Mouse (Mus musculus): ENCODE measurements around the gene Acsm1. TPM values are rescaled to one million over a fixed set of nuclear protein-coding genes. Genes with fewer than 3 reads are reported as not detected.

The Acsm1 gene
- polyA plus RNA-seq, 1 experiment from 2014 or later = not detected

DNA sequence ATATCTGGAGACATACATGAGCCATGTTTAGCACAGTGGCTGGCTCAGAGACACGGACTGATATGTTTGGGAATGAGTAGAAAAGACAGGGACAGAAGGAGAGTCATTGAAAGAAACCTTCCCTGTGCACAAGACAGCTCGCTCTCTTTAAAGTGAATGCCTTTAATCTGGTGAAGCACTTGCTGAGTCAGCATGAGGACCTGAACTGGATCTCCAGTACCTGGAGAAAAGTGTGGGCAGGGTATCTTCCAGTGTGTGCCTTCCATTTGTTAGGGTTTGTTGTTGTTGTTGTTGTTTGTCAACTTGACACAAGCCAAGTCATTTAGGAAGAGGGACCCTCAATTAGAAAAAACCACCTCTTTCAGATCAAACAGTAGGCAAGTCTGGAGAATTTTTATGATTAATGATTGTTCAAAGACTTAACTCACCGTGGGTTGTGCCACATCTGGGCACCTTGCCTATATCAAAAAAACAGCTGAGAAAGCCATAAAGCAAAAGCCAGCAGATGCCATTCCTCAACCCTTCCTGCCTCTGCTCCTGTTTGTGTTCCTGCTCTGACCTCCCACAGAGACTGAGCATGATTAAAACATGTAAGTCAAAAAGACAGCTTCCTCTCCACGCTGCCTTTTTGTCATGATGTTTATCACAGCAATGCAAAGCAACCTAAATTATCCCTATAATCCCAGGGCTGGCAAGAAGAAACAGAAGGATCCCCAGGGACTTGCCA lies 11.5 kb downstream of the Acsm1 start:
- Histone ChIP-seq H3K27me3 (ENCODE audit: control insufficient read depth, insufficient read depth, low read length) (no peaks in the 10 kb centered on the region), H3K27ac (replicated peaks in 1 of 2; ENCODE audit: control insufficient read depth in 1 of 2, insufficient read depth in 1 of 2, low read depth in 2 of 2, low read length in 2 of 2) (no peak overlapping the region), H3K4me2 (ENCODE audit: low read length) (no peak overlapping the region), H3K9me3 (ENCODE audit: control insufficient read depth, low read length) (no peaks in the 10 kb centered on the region), H3K4me1 (ENCODE audit: control insufficient read depth in 2 of 2, insufficient read depth in 2 of 2, low read length in 2 of 2) (no peaks in the 10 kb centered on the region), H3K4me3 (ENCODE audit: control insufficient read depth in 1 of 2, insufficient read depth in 1 of 2, low read depth in 1 of 2, low read length in 2 of 2) (no peak overlapping the region), H3K9ac (ENCODE audit: low read length) (no peak overlapping the region), H3K36me3 (ENCODE audit: control insufficient read depth, insufficient read depth, low read length) (no peaks in the 10 kb centered on the region)
- ATAC-seq (ENCODE audit: insufficient number of reproducible peaks, insufficient read depth, low FRiP score, low read depth) = no peak
- 56% methylated on average over 4 of the region's 4 CpGs for WGBS

DNA sequence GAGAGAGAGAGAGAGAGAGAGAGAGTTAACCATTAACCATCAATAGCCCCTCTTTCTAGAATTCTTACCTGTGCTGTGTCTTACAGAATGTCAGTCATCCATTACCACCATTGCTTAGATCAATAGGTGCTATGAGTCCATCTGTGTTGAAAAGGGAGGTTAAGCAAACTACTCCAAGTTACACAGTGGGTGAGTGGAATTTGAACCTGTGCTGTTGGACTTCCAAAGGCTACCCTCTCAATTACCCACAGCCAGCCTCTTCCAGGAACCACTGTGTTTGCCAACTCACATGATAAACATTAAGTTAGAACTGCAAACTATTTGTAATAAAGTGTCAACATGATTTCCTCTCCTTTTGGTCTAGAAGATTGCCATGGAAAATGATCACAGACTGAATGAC lies 13.3 kb downstream of the Acsm1 start:
- H3K4me2 ChIP-seq (ENCODE audit: low read length) = no peak overlapping the region
- no peak overlapping the region for H3K4me3 ChIP-seq (ENCODE audit: control insufficient read depth in 1 of 2, insufficient read depth in 1 of 2, low read depth in 1 of 2, low read length in 2 of 2)
- ATAC-seq (ENCODE audit: insufficient number of reproducible peaks, insufficient read depth, low FRiP score, low read depth) = no peak
- H3K27ac ChIP-seq (replicated peaks in 1 of 2; ENCODE audit: control insufficient read depth in 1 of 2, insufficient read depth in 1 of 2, low read depth in 2 of 2, low read length in 2 of 2) = no peak overlapping the region
- no peaks in the 10 kb centered on the region for H3K27me3 ChIP-seq (ENCODE audit: control insufficient read depth, insufficient read depth, low read length)
- H3K36me3 ChIP-seq (ENCODE audit: control insufficient read depth, insufficient read depth, low read length) = no peaks in the 10 kb centered on the region
- no peak overlapping the region for H3K9ac ChIP-seq (ENCODE audit: low read length)
- no peaks in the 10 kb centered on the region for H3K4me1 ChIP-seq (ENCODE audit: control insufficient read depth in 2 of 2, insufficient read depth in 2 of 2, low read length in 2 of 2)
- H3K9me3 ChIP-seq (ENCODE audit: control insufficient read depth, low read length) = no peaks in the 10 kb centered on the region

DNA sequence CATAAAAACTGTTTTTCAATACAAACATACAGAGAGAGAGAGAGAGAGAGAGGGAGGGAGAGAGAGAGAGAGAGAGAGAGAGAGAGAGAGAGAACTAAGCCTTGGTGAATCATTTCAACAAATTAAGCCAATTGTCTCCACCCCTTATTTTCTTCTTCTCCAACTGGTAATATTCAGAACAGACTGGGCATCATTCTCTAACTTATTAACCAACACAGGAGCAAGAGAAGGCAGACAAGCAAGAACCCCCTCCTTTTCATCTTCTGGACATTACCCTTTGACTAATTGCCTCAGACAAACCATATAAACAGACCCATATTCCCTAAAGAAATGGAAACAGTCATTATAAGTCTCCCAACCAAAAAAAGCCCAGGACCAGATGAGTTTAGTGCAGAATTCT lies 31.9 kb downstream of the Acsm1 start:
- H3K27ac ChIP-seq (replicated peaks in 1 of 2; ENCODE audit: control insufficient read depth in 1 of 2, insufficient read depth in 1 of 2, low read depth in 2 of 2, low read length in 2 of 2) = no peak overlapping the region
- no peaks in the 10 kb centered on the region for H3K27me3 ChIP-seq (ENCODE audit: control insufficient read depth, insufficient read depth, low read length)
- ATAC-seq (ENCODE audit: insufficient number of reproducible peaks, insufficient read depth, low FRiP score, low read depth) = no peak
- no peaks in the 10 kb centered on the region for H3K9me3 ChIP-seq (ENCODE audit: control insufficient read depth, low read length)
- no peak overlapping the region for H3K4me3 ChIP-seq (ENCODE audit: control insufficient read depth in 1 of 2, insufficient read depth in 1 of 2, low read depth in 1 of 2, low read length in 2 of 2)
- H3K9ac ChIP-seq (ENCODE audit: low read length) = no peak overlapping the region
- no peaks in the 10 kb centered on the region for H3K4me1 ChIP-seq (ENCODE audit: control insufficient read depth in 2 of 2, insufficient read depth in 2 of 2, low read length in 2 of 2)
- H3K4me2 ChIP-seq (ENCODE audit: low read length) = no peak overlapping the region
- H3K36me3 ChIP-seq (ENCODE audit: control insufficient read depth, insufficient read depth, low read length) = no peaks in the 10 kb centered on the region

DNA sequence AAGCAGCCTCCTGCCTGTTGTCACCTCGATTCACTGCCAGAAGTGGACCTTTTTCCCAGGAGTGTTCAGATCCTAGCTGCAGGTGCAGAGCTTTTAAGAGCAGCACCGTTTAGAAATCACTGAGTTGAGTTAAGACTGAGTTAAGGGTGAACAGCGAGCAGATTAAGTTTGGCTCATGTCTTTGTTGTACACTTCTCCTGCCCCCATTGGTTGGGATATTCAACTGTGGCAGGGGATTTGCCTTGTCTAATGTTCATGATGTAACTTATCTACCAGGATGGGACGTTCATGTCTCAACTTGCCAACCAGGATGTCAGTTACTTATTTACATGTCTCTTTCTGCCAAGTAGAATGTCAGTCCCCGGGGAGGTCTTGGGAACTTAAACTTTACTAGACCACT lies 35.5 kb downstream of the Acsm1 start:
- Histone ChIP-seq H3K4me3 (ENCODE audit: control insufficient read depth in 1 of 2, insufficient read depth in 1 of 2, low read depth in 1 of 2, low read length in 2 of 2) (no peak overlapping the region), H3K9me3 (ENCODE audit: control insufficient read depth, low read length) (no peaks in the 10 kb centered on the region), H3K27ac (replicated peaks in 1 of 2; ENCODE audit: control insufficient read depth in 1 of 2, insufficient read depth in 1 of 2, low read depth in 2 of 2, low read length in 2 of 2) (no peak overlapping the region), H3K27me3 (ENCODE audit: control insufficient read depth, insufficient read depth, low read length) (no peaks in the 10 kb centered on the region), H3K4me2 (ENCODE audit: low read length) (no peak overlapping the region), H3K36me3 (ENCODE audit: control insufficient read depth, insufficient read depth, low read length) (no peaks in the 10 kb centered on the region), H3K9ac (ENCODE audit: low read length) (no peak overlapping the region), H3K4me1 (ENCODE audit: control insufficient read depth in 2 of 2, insufficient read depth in 2 of 2, low read length in 2 of 2) (no peaks in the 10 kb centered on the region)
- no peak for ATAC-seq (ENCODE audit: insufficient number of reproducible peaks, insufficient read depth, low FRiP score, low read depth)
- WGBS = 67% methylated on average over 5 of the region's 5 CpGs

DNA sequence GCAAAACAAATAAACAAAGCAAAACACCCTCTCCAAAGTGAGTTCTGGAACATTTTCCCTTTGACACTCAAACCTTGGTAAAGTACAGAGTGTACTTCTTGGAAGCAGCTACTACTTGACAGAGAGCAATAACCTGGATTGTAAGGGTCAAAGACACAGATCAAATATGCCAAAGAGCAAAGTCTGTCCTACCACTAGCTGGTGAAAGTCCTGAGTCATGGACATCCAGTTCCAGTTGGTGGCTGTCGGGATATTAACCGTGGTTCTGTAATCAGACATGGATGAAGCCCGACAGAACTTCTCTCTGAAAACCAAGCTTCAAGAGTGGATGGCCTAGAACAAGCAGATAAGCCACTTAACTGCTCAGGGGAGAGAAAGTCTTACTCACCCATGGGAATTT lies 61.1 kb downstream of the Acsm1 start:
- ATAC-seq (ENCODE audit: insufficient number of reproducible peaks, insufficient read depth, low FRiP score, low read depth) = no peak

DNA sequence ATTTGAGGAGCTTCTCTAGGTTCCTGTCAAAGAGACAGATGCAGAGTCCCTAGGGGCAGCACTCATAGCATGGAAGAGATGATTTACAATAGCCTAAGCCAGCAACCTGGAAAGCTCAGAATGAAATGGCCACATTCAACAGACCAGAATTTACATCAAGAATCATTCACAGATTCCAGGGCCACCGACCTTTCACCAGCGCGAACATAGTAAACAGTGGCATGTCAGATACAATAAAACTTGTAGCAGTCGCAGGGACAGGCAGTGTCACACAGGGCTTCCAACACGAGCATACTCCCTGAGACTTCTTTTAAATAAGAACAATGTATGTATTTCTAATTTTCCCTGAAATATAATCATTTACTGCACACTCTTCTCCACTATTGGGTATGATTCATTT lies 63.6 kb downstream of the Acsm1 start:
- H3K27ac ChIP-seq (replicated peaks in 1 of 2; ENCODE audit: control insufficient read depth in 1 of 2, insufficient read depth in 1 of 2, low read depth in 2 of 2, low read length in 2 of 2) = no peak overlapping the region
- H3K36me3 ChIP-seq (ENCODE audit: control insufficient read depth, insufficient read depth, low read length) = no peaks in the 10 kb centered on the region
- no peak overlapping the region for H3K4me2 ChIP-seq (ENCODE audit: low read length)
- no peak overlapping the region for H3K9ac ChIP-seq (ENCODE audit: low read length)
- no peak for ATAC-seq (ENCODE audit: insufficient number of reproducible peaks, insufficient read depth, low FRiP score, low read depth)
- WGBS = 68% methylated on average over 5 of the region's 5 CpGs
- H3K4me3 ChIP-seq (ENCODE audit: control insufficient read depth in 1 of 2, insufficient read depth in 1 of 2, low read depth in 1 of 2, low read length in 2 of 2) = no peak overlapping the region
- H3K4me1 ChIP-seq (ENCODE audit: control insufficient read depth in 2 of 2, insufficient read depth in 2 of 2, low read length in 2 of 2) = no peaks in the 10 kb centered on the region
- no peaks in the 10 kb centered on the region for H3K9me3 ChIP-seq (ENCODE audit: control insufficient read depth, low read length)
- 0 out of 2 replicates have a peak, but pooled peaks cover 4% of the 10 kb centered on the region for H3K27me3 ChIP-seq (ENCODE audit: control insufficient read depth, insufficient read depth, low read length)

More for the DNA sequence above, 61.1 kb downstream of the Acsm1 start:
- H3K4me1 ChIP-seq (ENCODE audit: control insufficient read depth in 2 of 2, insufficient read depth in 2 of 2, low read length in 2 of 2) = no peaks in the 10 kb centered on the region
- no peak overlapping the region for H3K9ac ChIP-seq (ENCODE audit: low read length)
- 0 out of 2 replicates have a peak, but pooled peaks cover 4% of the 10 kb centered on the region for H3K27me3 ChIP-seq (ENCODE audit: control insufficient read depth, insufficient read depth, low read length)
- no peak overlapping the region for H3K27ac ChIP-seq (replicated peaks in 1 of 2; ENCODE audit: control insufficient read depth in 1 of 2, insufficient read depth in 1 of 2, low read depth in 2 of 2, low read length in 2 of 2)
- no peak overlapping the region for H3K4me2 ChIP-seq (ENCODE audit: low read length)
- no peaks in the 10 kb centered on the region for H3K36me3 ChIP-seq (ENCODE audit: control insufficient read depth, insufficient read depth, low read length)
- 74% methylated on average over 3 of the region's 3 CpGs for WGBS
- no peak overlapping the region for H3K4me3 ChIP-seq (ENCODE audit: control insufficient read depth in 1 of 2, insufficient read depth in 1 of 2, low read depth in 1 of 2, low read length in 2 of 2)
- H3K9me3 ChIP-seq (ENCODE audit: control insufficient read depth, low read length) = no peaks in the 10 kb centered on the region

DNA sequence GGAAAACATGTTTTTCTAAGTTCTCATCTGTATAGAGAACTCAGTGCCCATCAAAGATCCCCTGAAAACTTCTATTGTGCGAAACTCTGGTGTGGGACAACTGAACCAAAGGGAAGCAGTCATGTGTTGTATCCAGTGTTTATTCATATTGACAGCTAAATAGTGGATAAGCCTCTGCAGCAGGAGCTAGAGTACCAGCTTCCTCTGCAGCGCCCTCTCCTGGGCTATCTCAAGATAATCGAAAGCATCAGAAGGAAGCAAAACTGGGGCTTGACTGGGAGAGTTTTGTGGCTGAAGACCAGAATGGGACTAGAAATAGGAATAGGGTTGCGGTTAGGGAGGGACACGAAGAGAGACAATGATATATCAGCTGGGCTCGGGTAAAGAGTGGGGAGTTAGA lies 64.1 kb downstream of the Acsm1 start:
- 43% methylated on average over 6 of the region's 6 CpGs for WGBS
- no peaks in the 10 kb centered on the region for H3K9me3 ChIP-seq (ENCODE audit: control insufficient read depth, low read length)
- no peak overlapping the region for H3K27ac ChIP-seq (replicated peaks in 1 of 2; ENCODE audit: control insufficient read depth in 1 of 2, insufficient read depth in 1 of 2, low read depth in 2 of 2, low read length in 2 of 2)
- H3K4me3 ChIP-seq (ENCODE audit: control insufficient read depth in 1 of 2, insufficient read depth in 1 of 2, low read depth in 1 of 2, low read length in 2 of 2) = no peak overlapping the region
- 0 out of 2 replicates have a peak, but pooled peaks cover 4% of the 10 kb centered on the region for H3K27me3 ChIP-seq (ENCODE audit: control insufficient read depth, insufficient read depth, low read length)
- no peaks in the 10 kb centered on the region for H3K4me1 ChIP-seq (ENCODE audit: control insufficient read depth in 2 of 2, insufficient read depth in 2 of 2, low read length in 2 of 2)
- ATAC-seq (ENCODE audit: insufficient number of reproducible peaks, insufficient read depth, low FRiP score, low read depth) = no peak
- no peak overlapping the region for H3K4me2 ChIP-seq (ENCODE audit: low read length)
- H3K36me3 ChIP-seq (ENCODE audit: control insufficient read depth, insufficient read depth, low read length) = no peaks in the 10 kb centered on the region
- H3K9ac ChIP-seq (ENCODE audit: low read length) = no peak overlapping the region

- H3K4me1 ChIP-seq (ENCODE audit: control insufficient read depth in 2 of 2, insufficient read depth in 2 of 2, low read length in 2 of 2) = no peaks in the 10 kb centered on the region
- H3K9ac ChIP-seq (ENCODE audit: low read length) = no peak overlapping the region
- no peaks in the 10 kb centered on the region for H3K36me3 ChIP-seq (ENCODE audit: control insufficient read depth, insufficient read depth, low read length)
- WGBS = 20% methylated on average over 6 of the region's 6 CpGs
- H3K4me2 ChIP-seq (ENCODE audit: low read length) = no peak overlapping the region
- H3K9me3 ChIP-seq (ENCODE audit: control insufficient read depth, low read length) = no peaks in the 10 kb centered on the region
- ATAC-seq (ENCODE audit: insufficient number of reproducible peaks, insufficient read depth, low FRiP score, low read depth) = no peak
- no peak overlapping the region for H3K27ac ChIP-seq (replicated peaks in 1 of 2; ENCODE audit: control insufficient read depth in 1 of 2, insufficient read depth in 1 of 2, low read depth in 2 of 2, low read length in 2 of 2)
- 0 out of 2 replicates have a peak, but pooled peaks cover 4% of the 10 kb centered on the region for H3K27me3 ChIP-seq (ENCODE audit: control insufficient read depth, insufficient read depth, low read length)
- H3K4me3 ChIP-seq (ENCODE audit: control insufficient read depth in 1 of 2, insufficient read depth in 1 of 2, low read depth in 1 of 2, low read length in 2 of 2) = no peak overlapping the region
Measured at GRCm38 (mm10) chr7:119673465-119673864, 66.6 kb downstream of the Acsm1 start.
